Mouse (Mus musculus): ENCODE measurements around the gene Snx18. TPM values are rescaled to one million over a fixed set of nuclear protein-coding genes. Genes with fewer than 3 reads are reported as not detected.

Snx18 gene
- polyA plus RNA-seq, 1 experiment, result 19.9 TPM

DNA sequence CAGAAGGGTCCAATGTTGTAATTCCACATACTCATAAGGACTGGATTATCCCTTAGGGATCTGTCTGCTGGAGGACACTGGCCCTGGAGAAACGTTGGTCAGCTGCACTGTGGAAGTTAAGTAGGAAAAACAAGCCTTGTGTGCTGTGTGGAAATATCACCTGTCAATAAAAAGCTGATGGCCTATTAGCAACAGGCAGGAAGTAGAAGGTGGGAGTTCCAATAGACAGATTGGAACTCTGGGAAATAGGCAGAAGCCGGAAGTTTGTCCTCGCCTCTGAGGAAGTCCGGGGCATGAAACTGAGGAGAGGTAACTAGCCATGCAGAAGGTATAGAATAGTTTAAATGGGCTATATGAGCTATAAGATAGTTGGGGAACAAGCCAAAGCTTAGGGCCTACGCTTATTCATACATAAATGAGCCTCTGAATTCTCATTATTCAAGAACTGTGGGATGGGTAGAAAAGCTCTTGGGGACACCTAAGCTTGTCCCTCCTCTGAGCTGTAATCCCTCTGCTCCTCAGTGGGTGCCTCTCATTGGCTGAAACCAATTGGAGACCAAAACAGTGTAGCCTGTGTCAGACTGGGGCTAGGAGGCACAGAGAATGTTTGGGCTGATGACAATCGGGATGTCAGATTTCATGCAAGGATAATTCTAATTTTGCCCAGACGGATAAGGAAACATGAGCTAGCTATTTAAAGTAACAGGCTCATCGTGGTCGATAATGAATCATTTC, 42.4 kb upstream of the Snx18 start:
- Histone ChIP-seq H3K36me3 (ENCODE audit: control insufficient read depth, insufficient read depth) (no peaks in the 10 kb centered on the region), H3K4me2 (ENCODE audit: low read depth) (peak overlapping the region; percentile 75), H3K4me3 (peak overlapping the region; percentile 20), H3K79me2 (ENCODE audit: control insufficient read depth, insufficient read depth) (no peaks in the 10 kb centered on the region), H3ac (ENCODE audit: control insufficient read depth, insufficient read length) (no peak overlapping the region), H3K27me3 (ENCODE audit: control insufficient read depth, insufficient read depth, insufficient read length) (no peaks in the 10 kb centered on the region)
- TF ChIP-seq TCF3 (IDR thresholded peaks at IDR 0.05; ENCODE audit: insufficient read length, low read depth) (no peak), MYOG (IDR thresholded peaks at IDR 0.05; ENCODE audit: control insufficient read depth in 1 of 3, insufficient read depth in 1 of 3, insufficient read length in 2 of 3, low read depth in 2 of 3) (no peak), MAX (IDR thresholded peaks at IDR 0.05; ENCODE audit: low read depth) (no peak), SRF (IDR thresholded peaks at IDR 0.05; ENCODE audit: control insufficient read depth, insufficient read length, low read depth) (no peak), CEBPB (IDR thresholded peaks at IDR 0.05; ENCODE audit: insufficient read depth, poor library complexity, severe bottlenecking) (no peak; the same call in 1 of the 2 replicates), E2F4 (IDR thresholded peaks at IDR 0.05; ENCODE audit: insufficient read depth) (no peak), USF1 (IDR thresholded peaks at IDR 0.05; ENCODE audit: low read depth) (no peak), POLR2A (IDR thresholded peaks at IDR 0.05; ENCODE audit: insufficient read length, low read depth) (no peak), POLR2AphosphoS2 (IDR thresholded peaks at IDR 0.05; ENCODE audit: insufficient read length, low read depth) (no peak), MYOD1 (IDR thresholded peaks at IDR 0.05; ENCODE audit: control insufficient read depth in 1 of 3, insufficient read length in 2 of 3, low read depth in 2 of 3) (no peak), REST (IDR thresholded peaks at IDR 0.05; ENCODE audit: insufficient read depth, insufficient read length) (no peak), TCF12 (IDR thresholded peaks at IDR 0.05; ENCODE audit: insufficient read depth, poor library complexity, severe bottlenecking) (no peak)

GRCm38 (mm10) chr13:113657204-113657603, 38.8 kb upstream of the Snx18 start:
- no peak overlapping the region for H3ac ChIP-seq (ENCODE audit: control insufficient read depth, insufficient read length)
- no peaks in the 10 kb centered on the region for H3K36me3 ChIP-seq (ENCODE audit: control insufficient read depth, insufficient read depth)
- TF ChIP-seq E2F4 (IDR thresholded peaks at IDR 0.05; ENCODE audit: insufficient read depth) (no peak), SRF (IDR thresholded peaks at IDR 0.05; ENCODE audit: control insufficient read depth, insufficient read length, low read depth) (no peak), MAX (IDR thresholded peaks at IDR 0.05; ENCODE audit: low read depth) (no peak), USF1 (IDR thresholded peaks at IDR 0.05; ENCODE audit: low read depth) (no peak), MYOG (IDR thresholded peaks at IDR 0.05; ENCODE audit: control insufficient read depth in 1 of 3, insufficient read depth in 1 of 3, insufficient read length in 2 of 3, low read depth in 2 of 3) (no peak), TCF3 (IDR thresholded peaks at IDR 0.05; ENCODE audit: insufficient read length, low read depth) (no peak), CEBPB (IDR thresholded peaks at IDR 0.05; ENCODE audit: insufficient read depth, poor library complexity, severe bottlenecking) (no peak), TCF12 (IDR thresholded peaks at IDR 0.05; ENCODE audit: insufficient read depth, poor library complexity, severe bottlenecking) (no peak), POLR2A (IDR thresholded peaks at IDR 0.05; ENCODE audit: insufficient read length, low read depth) (no peak), MYOD1 (IDR thresholded peaks at IDR 0.05; ENCODE audit: control insufficient read depth in 1 of 3, insufficient read length in 2 of 3, low read depth in 2 of 3) (no peak), REST (IDR thresholded peaks at IDR 0.05; ENCODE audit: insufficient read depth, insufficient read length) (no peak)
- no peaks in the 10 kb centered on the region for H3K27me3 ChIP-seq (ENCODE audit: control insufficient read depth, insufficient read depth, insufficient read length)
- peak overlapping the region; percentile 38 for H3K4me2 ChIP-seq (ENCODE audit: low read depth)
- no peaks in the 10 kb centered on the region for H3K79me2 ChIP-seq (ENCODE audit: control insufficient read depth, insufficient read depth)
- H3K4me3 ChIP-seq, result no peak overlapping the region

GRCm38 (mm10) chr13:113656639-113657038, 38.3 kb upstream of the Snx18 start:
- H3K4me2 ChIP-seq (ENCODE audit: low read depth), result peak overlapping the region; percentile 18
- no peaks in the 10 kb centered on the region for H3K79me2 ChIP-seq (ENCODE audit: control insufficient read depth, insufficient read depth)
- no peak overlapping the region for H3ac ChIP-seq (ENCODE audit: control insufficient read depth, insufficient read length)
- TF ChIP-seq POLR2AphosphoS2 (IDR thresholded peaks at IDR 0.05; ENCODE audit: insufficient read length, low read depth), result no peak
- H3K4me3 ChIP-seq, result no peak overlapping the region
- H3K36me3 ChIP-seq (ENCODE audit: control insufficient read depth, insufficient read depth), result no peaks in the 10 kb centered on the region
- no peaks in the 10 kb centered on the region for H3K27me3 ChIP-seq (ENCODE audit: control insufficient read depth, insufficient read depth, insufficient read length)

GRCm38 (mm10) chr13:113655511-113655910, 37.1 kb upstream of the Snx18 start:
- Histone ChIP-seq H3ac (ENCODE audit: control insufficient read depth, insufficient read length) (no peak overlapping the region), H3K4me3 (no peak overlapping the region), H3K79me2 (ENCODE audit: control insufficient read depth, insufficient read depth) (no peaks in the 10 kb centered on the region), H3K4me2 (ENCODE audit: low read depth) (no peak overlapping the region), H3K27me3 (ENCODE audit: control insufficient read depth, insufficient read depth, insufficient read length) (no peaks in the 10 kb centered on the region), H3K36me3 (ENCODE audit: control insufficient read depth, insufficient read depth) (no peaks in the 10 kb centered on the region)
- no peak for TF ChIP-seq CEBPB (IDR thresholded peaks at IDR 0.05; ENCODE audit: insufficient read depth, poor library complexity, severe bottlenecking)
- no peak for TF ChIP-seq USF1 (IDR thresholded peaks at IDR 0.05; ENCODE audit: low read depth)
- no peak for TF ChIP-seq MYOG (IDR thresholded peaks at IDR 0.05; ENCODE audit: control insufficient read depth in 1 of 3, insufficient read depth in 1 of 3, insufficient read length in 2 of 3, low read depth in 2 of 3)
- no peak for TF ChIP-seq TCF12 (IDR thresholded peaks at IDR 0.05; ENCODE audit: insufficient read depth, poor library complexity, severe bottlenecking)
- TF ChIP-seq REST (IDR thresholded peaks at IDR 0.05; ENCODE audit: insufficient read depth, insufficient read length), result no peak
- TF ChIP-seq E2F4 (IDR thresholded peaks at IDR 0.05; ENCODE audit: insufficient read depth), result no peak
- TF ChIP-seq POLR2A (IDR thresholded peaks at IDR 0.05; ENCODE audit: insufficient read length, low read depth), result no peak
- no peak for TF ChIP-seq TCF3 (IDR thresholded peaks at IDR 0.05; ENCODE audit: insufficient read length, low read depth)
- TF ChIP-seq MYOD1 (IDR thresholded peaks at IDR 0.05; ENCODE audit: control insufficient read depth in 1 of 3, insufficient read length in 2 of 3, low read depth in 2 of 3), result no peak
- no peak for TF ChIP-seq POLR2AphosphoS2 (IDR thresholded peaks at IDR 0.05; ENCODE audit: insufficient read length, low read depth)
- no peak for TF ChIP-seq SRF (IDR thresholded peaks at IDR 0.05; ENCODE audit: control insufficient read depth, insufficient read length, low read depth)
- no peak for TF ChIP-seq MAX (IDR thresholded peaks at IDR 0.05; ENCODE audit: low read depth)
